Mouse (Mus musculus): ENCODE results near the gene F11r. TPM values are rescaled to one million over a fixed set of nuclear protein-coding genes. Genes with fewer than 3 reads are reported as not detected.

F11r gene
- polyA plus RNA-seq, 1 experiment from 2014 or later, result 13.4 TPM

- H3K4me3 ChIP-seq (ENCODE audit: low read depth, low read length), result no peak overlapping the region
- no peaks in the 10 kb centered on the region for H3K27me3 ChIP-seq (ENCODE audit: control insufficient read depth, insufficient read depth, low read length)
- no peaks in the 10 kb centered on the region for H3K9me3 ChIP-seq (ENCODE audit: control insufficient read depth, low read length)
- no peak overlapping the region for H3K9ac ChIP-seq (ENCODE audit: low read length)
- H3K36me3 ChIP-seq (ENCODE audit: control insufficient read depth, insufficient read depth, low read length), result no peaks in the 10 kb centered on the region
- WGBS, result 77% methylated on average over 5 of the region's 5 CpGs
- no peak overlapping the region for H3K4me2 ChIP-seq (ENCODE audit: low read depth, low read length, severe bottlenecking)
- no peak overlapping the region for H3K27ac ChIP-seq (ENCODE audit: low read depth, low read length)
- no peak for DNase-seq (ENCODE audit: low spot score)
- ATAC-seq (replicated peaks; ENCODE audit: low FRiP score), result no peak
- no peaks in the 10 kb centered on the region for H3K4me1 ChIP-seq (replicated peaks; ENCODE audit: control insufficient read depth, insufficient read depth, low read length)
Measured at GRCm38 (mm10) chr1:171424638-171425037, 12.7 kb upstream of the F11r start.

- no peak overlapping the region for H3K4me3 ChIP-seq (ENCODE audit: low read depth, low read length)
- H3K4me1 ChIP-seq (replicated peaks; ENCODE audit: control insufficient read depth, insufficient read depth, low read length), result no peaks in the 10 kb centered on the region
- H3K9ac ChIP-seq (ENCODE audit: low read length), result no peak overlapping the region
- 83% methylated on average over 4 of the region's 4 CpGs for WGBS
- H3K4me2 ChIP-seq (ENCODE audit: low read depth, low read length, severe bottlenecking), result no peak overlapping the region
- no peak overlapping the region for H3K27ac ChIP-seq (ENCODE audit: low read depth, low read length)
- no peaks in the 10 kb centered on the region for H3K36me3 ChIP-seq (ENCODE audit: control insufficient read depth, insufficient read depth, low read length)
- no peak for ATAC-seq (replicated peaks; ENCODE audit: low FRiP score)
- DNase-seq (ENCODE audit: low spot score), result no peak
- no peaks in the 10 kb centered on the region for H3K9me3 ChIP-seq (ENCODE audit: control insufficient read depth, low read length)
- no peaks in the 10 kb centered on the region for H3K27me3 ChIP-seq (ENCODE audit: control insufficient read depth, insufficient read depth, low read length)
Measured at GRCm38 (mm10) chr1:171425126-171425525, 12.2 kb upstream of the F11r start.

GRCm38 (mm10) chr1:171432158-171432557 is 5.2 kb upstream of the F11r start:
- Histone ChIP-seq H3K27me3 (ENCODE audit: control insufficient read depth, insufficient read depth, low read length) (peaks cover 5% of the 10 kb centered on the region; the same call in 1 of the 2 replicates), H3K9ac (ENCODE audit: low read length) (no peak overlapping the region), H3K27ac (ENCODE audit: low read depth, low read length) (no peak overlapping the region), H3K4me2 (ENCODE audit: low read depth, low read length, severe bottlenecking) (no peak overlapping the region), H3K9me3 (ENCODE audit: control insufficient read depth, low read length) (no peaks in the 10 kb centered on the region), H3K36me3 (ENCODE audit: control insufficient read depth, insufficient read depth, low read length) (no peaks in the 10 kb centered on the region), H3K4me1 (replicated peaks; ENCODE audit: control insufficient read depth, insufficient read depth, low read length) (no peaks in the 10 kb centered on the region), H3K4me3 (ENCODE audit: low read depth, low read length) (no peak overlapping the region)
- DNase-seq (ENCODE audit: low spot score) (no peak), ATAC-seq (replicated peaks; ENCODE audit: low FRiP score) (no peak)
- WGBS, result 84% methylated on average over 5 of the region's 5 CpGs

- WGBS, result 71% methylated on average over 7 of the region's 7 CpGs
- no peak overlapping the region for H3K4me3 ChIP-seq (ENCODE audit: low read depth, low read length)
- DNase-seq (ENCODE audit: low spot score) (no peak), ATAC-seq (replicated peaks; ENCODE audit: low FRiP score) (no peak)
- no peaks in the 10 kb centered on the region for H3K36me3 ChIP-seq (ENCODE audit: control insufficient read depth, insufficient read depth, low read length)
- H3K9ac ChIP-seq (ENCODE audit: low read length), result no peak overlapping the region
- H3K27ac ChIP-seq (ENCODE audit: low read depth, low read length), result no peak overlapping the region
- no peak overlapping the region for H3K4me2 ChIP-seq (ENCODE audit: low read depth, low read length, severe bottlenecking)
- H3K27me3 ChIP-seq (ENCODE audit: control insufficient read depth, insufficient read depth, low read length), result peaks cover 18% of the 10 kb centered on the region
- 0 out of 2 replicates have a peak, but pooled peaks cover 1% of the 10 kb centered on the region for H3K4me1 ChIP-seq (replicated peaks; ENCODE audit: control insufficient read depth, insufficient read depth, low read length)
- H3K9me3 ChIP-seq (ENCODE audit: control insufficient read depth, low read length), result no peaks in the 10 kb centered on the region
Measured at GRCm38 (mm10) chr1:171435288-171435814, 2.0 kb upstream of the F11r start.

DNA sequence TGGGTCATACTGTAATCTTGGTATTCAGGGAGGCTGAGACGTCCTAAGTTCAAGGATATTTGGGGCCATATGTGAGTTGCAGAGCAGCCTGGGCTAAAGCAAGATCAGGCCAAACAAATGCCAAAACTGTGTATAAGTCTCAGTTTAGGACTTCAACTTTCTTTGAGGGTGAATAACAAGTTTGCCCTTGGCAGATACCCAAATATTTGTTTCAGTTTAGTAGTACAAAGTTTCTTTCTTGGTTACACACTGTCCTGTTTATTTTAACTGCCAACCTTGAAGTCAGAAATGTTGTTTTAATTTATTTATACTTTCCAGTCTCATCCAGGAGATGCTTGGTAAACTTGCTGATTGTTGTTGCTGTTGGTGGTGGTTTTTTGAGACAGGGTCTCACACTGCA is 1.4 kb upstream of the F11r start:
- Histone ChIP-seq H3K4me2 (ENCODE audit: low read depth, low read length, severe bottlenecking) (no peak overlapping the region), H3K9me3 (ENCODE audit: control insufficient read depth, low read length) (no peaks in the 10 kb centered on the region), H3K4me3 (ENCODE audit: low read depth, low read length) (no peak overlapping the region), H3K27ac (ENCODE audit: low read depth, low read length) (no peak overlapping the region), H3K9ac (ENCODE audit: low read length) (no peak overlapping the region), H3K27me3 (ENCODE audit: control insufficient read depth, insufficient read depth, low read length) (peaks cover 18% of the 10 kb centered on the region), H3K4me1 (replicated peaks; ENCODE audit: control insufficient read depth, insufficient read depth, low read length) (0 out of 2 replicates have a peak, but pooled peaks cover 1% of the 10 kb centered on the region), H3K36me3 (ENCODE audit: control insufficient read depth, insufficient read depth, low read length) (no peaks in the 10 kb centered on the region)
- DNase-seq (ENCODE audit: low spot score) (no peak), ATAC-seq (replicated peaks; ENCODE audit: low FRiP score) (no peak)
- WGBS, result 87% methylated on average over 1 of the region's 1 CpGs

DNA sequence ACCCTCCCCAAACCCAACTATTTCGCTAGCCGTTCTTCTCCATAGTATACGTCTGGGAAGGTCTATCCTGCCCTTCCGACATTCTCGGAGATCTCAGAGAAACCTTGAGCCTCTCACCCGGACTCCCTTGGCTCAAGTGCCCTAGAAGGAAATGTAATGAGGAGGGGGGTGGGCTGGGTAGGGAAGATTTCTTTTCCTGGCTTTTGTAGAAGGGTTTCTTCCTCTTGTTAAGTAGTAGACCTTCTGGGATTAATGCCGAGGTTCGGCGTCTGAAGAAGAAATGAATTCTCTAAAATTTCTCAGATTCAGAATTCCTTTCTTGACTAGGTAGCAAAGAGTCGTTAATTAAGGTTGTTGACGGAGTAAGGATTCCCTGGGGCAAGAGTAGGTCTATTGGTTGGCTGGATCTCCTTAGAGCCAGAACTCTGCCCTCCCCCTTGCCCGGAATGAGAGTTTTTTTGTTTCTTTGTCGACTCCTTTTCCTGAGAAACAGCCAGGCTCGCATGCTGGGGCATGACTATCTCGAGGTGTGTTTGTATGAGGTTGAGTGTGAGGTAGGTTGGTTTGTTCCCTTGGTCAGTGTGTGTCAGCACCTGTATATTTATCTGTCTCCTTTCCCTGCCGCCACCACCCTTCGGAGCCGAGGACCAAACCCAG is 807 bp downstream of the F11r start:
- ATAC-seq (replicated peaks; ENCODE audit: low FRiP score) (no peak), DNase-seq (ENCODE audit: low spot score) (no peak)
- 0 out of 2 replicates have a peak, but pooled peaks cover 1% of the 10 kb centered on the region for H3K4me1 ChIP-seq (replicated peaks; ENCODE audit: control insufficient read depth, insufficient read depth, low read length)
- H3K4me2 ChIP-seq (ENCODE audit: low read depth, low read length, severe bottlenecking), result peak overlapping the region; percentile 55
- WGBS, result 4% methylated on average over 18 of the region's 18 CpGs
- peak overlapping the region; percentile 39 for H3K9ac ChIP-seq (ENCODE audit: low read length)
- H3K36me3 ChIP-seq (ENCODE audit: control insufficient read depth, insufficient read depth, low read length), result no peaks in the 10 kb centered on the region
- no peak overlapping the region for H3K27ac ChIP-seq (ENCODE audit: low read depth, low read length)
- no peaks in the 10 kb centered on the region for H3K9me3 ChIP-seq (ENCODE audit: control insufficient read depth, low read length)
- peak overlapping the region; percentile 35 for H3K4me3 ChIP-seq (ENCODE audit: low read depth, low read length)
- H3K27me3 ChIP-seq (ENCODE audit: control insufficient read depth, insufficient read depth, low read length), result peaks cover 18% of the 10 kb centered on the region

DNA sequence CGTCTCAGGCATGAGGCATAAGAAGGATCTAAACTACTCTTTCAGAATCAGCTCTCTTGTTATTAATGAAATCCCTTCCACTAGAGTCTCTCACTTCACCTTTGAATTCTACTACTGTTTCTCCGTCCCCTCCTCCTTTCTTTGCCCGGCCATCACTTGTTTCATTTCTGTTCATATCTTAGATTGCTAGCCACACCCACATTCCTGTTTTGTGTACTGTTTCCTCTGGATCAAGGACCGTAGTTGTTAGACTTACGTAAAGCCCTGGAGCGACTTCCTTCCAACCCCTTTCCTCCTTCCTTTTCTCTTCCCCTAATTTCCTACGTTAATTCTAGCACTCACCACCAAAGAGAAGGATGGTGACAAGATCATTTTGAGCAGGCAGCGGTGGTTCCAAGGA is 1.7 kb downstream of the F11r start:
- Histone ChIP-seq H3K27me3 (ENCODE audit: control insufficient read depth, insufficient read depth, low read length) (peaks cover 18% of the 10 kb centered on the region), H3K9me3 (ENCODE audit: control insufficient read depth, low read length) (peaks cover 3% of the 10 kb centered on the region; the same call in 1 of the 2 replicates), H3K9ac (ENCODE audit: low read length) (no peak overlapping the region), H3K27ac (ENCODE audit: low read depth, low read length) (no peak overlapping the region), H3K4me3 (ENCODE audit: low read depth, low read length) (no peak overlapping the region), H3K36me3 (ENCODE audit: control insufficient read depth, insufficient read depth, low read length) (no peaks in the 10 kb centered on the region), H3K4me1 (replicated peaks; ENCODE audit: control insufficient read depth, insufficient read depth, low read length) (0 out of 2 replicates have a peak, but pooled peaks cover 1% of the 10 kb centered on the region), H3K4me2 (ENCODE audit: low read depth, low read length, severe bottlenecking) (no peak overlapping the region)
- no peak for ATAC-seq (replicated peaks; ENCODE audit: low FRiP score)
- DNase-seq (ENCODE audit: low spot score), result no peak
- 58% methylated on average over 8 of the region's 8 CpGs for WGBS

DNA sequence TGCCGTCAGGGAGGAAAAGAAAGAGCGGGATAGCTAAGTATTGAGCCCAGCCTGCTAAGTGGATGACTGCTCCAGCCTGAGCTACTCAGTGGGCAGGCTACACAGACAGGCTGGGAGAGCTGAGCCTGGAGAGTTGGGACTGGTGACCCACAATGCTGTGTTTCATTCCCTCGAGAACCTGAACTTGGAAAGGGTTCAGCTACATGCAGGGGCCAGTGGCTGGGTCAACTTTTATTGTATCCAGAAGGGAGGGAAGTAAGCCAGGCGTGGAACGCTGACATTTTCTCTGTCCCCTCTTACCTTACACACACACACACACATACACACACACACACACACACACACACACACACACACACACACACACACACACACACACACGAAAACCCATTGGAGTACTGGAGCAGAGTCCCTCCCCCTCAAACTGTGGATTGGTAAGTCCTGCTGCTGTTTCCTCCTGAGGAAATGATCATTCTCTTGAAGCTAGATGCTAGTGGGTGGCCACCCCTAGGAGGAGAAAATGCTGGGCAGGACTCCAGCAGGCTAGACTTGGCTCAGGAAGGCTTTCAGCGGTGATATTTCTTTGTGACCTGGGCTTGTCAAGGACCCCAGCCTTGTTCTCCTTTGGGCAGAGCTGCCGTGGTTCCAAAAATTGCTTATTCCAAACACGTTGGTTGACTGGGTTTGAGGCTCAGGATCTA is 2.8 kb downstream of the F11r start:
- no peak overlapping the region for H3K9ac ChIP-seq (ENCODE audit: low read length)
- no peak overlapping the region for H3K4me3 ChIP-seq (ENCODE audit: low read depth, low read length)
- no peak overlapping the region for H3K4me2 ChIP-seq (ENCODE audit: low read depth, low read length, severe bottlenecking)
- WGBS, result 63% methylated on average over 9 of the region's 9 CpGs
- 0 out of 2 replicates have a peak, but pooled peaks cover 1% of the 10 kb centered on the region for H3K4me1 ChIP-seq (replicated peaks; ENCODE audit: control insufficient read depth, insufficient read depth, low read length)
- no peaks in the 10 kb centered on the region for H3K36me3 ChIP-seq (ENCODE audit: control insufficient read depth, insufficient read depth, low read length)
- ATAC-seq (replicated peaks; ENCODE audit: low FRiP score) (no peak), DNase-seq (ENCODE audit: low spot score) (no peak)
- H3K27me3 ChIP-seq (ENCODE audit: control insufficient read depth, insufficient read depth, low read length), result peaks cover 18% of the 10 kb centered on the region
- H3K27ac ChIP-seq (ENCODE audit: low read depth, low read length), result no peak overlapping the region
- peaks cover 3% of the 10 kb centered on the region; the same call in 1 of the 2 replicates for H3K9me3 ChIP-seq (ENCODE audit: control insufficient read depth, low read length)
